Mouse (Mus musculus) adrenal gland, postnatal 36 days (tissue): ENCODE measurements around the gene Ssbp4. TPM values are rescaled to one million over a fixed set of nuclear protein-coding genes. Genes with fewer than 3 reads are reported as not detected.
A peak's percentile ranks its signal among the peaks of the same experiment; 100 is the strongest.

Experiments
- DNase-seq, 2 experiments: peaks; one replicate each; pipeline ENCODE4 v3.0.0; 2021; ENCODE audit warnings: mixed read lengths in 1 of 2
- total RNA-seq, 2 experiments: library from RNA; stranded (reverse); gene quantifications; 2 replicates each; pipeline ENCODE4 v1.2.3; 2021

Gene Ssbp4
- total RNA-seq, 2 experiments from 2014 or later: 89.7 to 103 TPM

DNA sequence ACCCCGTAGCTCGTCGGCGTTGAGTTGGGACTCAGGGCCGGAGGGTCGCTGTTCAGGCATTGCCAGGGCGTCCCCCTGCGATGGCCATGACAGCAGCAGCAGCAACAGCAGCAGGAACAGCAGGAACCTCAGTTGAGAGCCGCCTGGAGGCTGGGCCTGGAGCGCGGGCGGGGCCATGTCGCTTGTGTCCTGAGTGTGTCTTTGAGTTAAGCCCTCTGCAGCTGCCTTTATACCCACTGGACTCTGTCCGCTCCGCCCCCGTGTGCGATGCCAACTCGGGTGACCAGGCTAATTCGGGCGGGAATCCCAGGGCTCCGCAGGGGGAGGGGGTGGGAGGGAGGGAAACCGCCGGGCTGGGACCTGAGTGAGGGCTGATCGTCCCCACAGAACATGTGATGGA is 22.8 kb upstream of the Ssbp4 start:
- DNase-seq: peak; percentile 60 to 65

DNA sequence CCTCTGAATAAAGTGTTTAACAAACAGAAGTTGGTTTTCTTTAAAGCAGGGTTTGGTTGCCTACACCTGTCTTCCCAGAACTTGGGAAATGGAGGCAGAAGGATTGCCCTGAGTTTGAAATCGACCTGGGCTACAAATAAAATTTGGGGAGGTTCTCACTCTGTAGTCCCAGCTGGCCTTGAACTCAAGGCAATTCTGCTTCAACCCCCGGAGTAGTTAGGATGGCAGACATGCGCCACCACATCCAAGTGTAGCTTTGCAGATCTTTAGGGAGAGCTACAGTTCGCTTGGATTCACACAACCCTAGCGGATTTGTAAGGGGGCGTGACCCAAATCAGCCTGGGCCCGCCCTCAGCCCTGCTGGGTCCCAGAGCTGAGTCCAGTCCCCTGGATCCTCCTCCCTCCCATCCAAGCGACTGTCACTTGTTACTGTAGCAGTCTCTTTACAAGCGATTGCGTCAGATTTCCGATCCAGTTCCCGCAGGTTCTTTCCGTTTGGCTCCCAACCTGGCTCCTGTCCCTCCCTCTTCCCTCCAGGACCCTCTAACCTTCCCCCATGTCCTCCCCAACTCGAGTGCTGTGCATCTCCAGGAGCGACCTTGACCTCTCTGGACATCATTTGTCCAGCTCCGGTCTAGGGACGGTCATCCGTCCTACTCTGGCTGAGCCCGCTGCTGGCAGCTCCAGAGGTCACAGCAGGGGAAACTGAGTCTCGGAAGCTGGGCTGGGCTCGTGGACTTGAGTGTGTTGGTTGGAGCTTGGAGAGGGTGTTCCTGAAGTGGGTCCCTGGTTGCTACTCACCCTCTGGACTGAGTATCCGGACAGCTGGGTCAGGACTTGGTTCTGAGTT is 22.1 kb upstream of the Ssbp4 start:
- peak; percentile 85 to 89 for DNase-seq

DNA sequence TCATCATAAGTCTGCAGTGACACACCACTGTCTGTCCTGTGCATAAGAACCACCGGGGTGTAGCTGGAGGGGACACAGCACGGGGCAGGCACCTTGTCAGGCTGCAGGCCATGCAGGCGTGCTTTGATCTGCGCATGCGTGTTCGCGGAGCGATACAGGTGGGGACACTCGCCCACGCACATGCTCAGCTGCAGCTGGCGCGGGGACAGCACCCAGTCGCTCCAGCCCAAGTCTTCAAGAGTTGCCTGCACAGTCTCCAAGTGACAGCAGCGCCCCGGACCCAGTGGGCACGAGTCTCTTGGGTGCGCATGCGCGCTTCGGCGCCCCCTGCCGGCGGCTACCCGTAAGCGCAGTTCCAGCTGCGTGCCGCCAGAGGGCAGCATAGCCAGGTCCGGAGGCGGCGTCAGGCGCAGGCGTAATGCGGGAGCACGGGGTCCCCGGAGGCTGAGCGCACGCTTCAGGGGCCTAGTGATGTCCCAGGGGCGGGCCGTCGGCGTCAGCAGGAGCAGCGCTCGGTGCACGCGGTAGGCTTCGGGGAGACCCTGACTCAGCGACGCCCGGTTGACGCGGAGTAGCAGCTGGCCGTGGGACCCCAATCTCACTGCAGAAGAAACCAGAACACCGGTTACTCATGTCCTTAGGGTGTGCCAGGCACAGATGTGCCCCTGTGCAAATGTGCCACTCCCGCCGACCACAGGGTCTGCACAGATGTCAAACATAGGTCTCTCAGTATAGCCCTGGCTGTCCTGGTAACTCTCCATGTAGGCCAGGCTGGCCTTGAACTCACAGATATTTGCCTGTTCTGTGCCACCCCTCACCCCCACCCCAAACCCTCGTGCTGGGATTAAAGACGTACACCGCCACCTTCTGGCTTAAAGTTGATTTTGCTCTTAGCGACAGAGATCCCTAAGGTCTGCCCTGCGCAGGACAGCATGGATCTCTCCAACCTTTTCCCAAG is 21.2 kb upstream of the Ssbp4 start:
- peak; percentile 87 to 91 for DNase-seq

- DNase-seq: no peak
Measured at GRCm38 (mm10) chr8:70628986-70629490, 20.4 kb upstream of the Ssbp4 start.

GRCm38 (mm10) chr8:70627041-70627440 is 18.4 kb upstream of the Ssbp4 start:
- DNase-seq: no peak

DNA sequence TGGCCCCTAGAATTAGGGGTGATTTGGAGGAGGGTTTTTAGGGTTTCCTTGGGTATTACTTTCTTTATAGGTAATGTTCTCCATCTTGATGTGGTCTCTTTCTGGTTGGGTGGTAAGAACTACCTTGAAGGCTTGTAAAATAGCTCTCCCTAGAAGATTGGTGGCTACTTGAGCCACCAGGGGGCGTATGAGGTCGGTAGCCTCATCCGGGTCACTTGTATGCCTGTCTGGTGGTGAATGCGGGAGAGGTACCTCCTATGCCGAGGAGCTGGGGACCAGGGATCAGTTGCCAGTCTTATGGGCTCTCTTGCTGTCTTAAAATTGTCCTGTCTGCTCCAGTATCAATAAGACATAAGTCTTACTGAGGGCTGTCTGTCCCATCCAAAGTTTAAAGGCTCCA is 16.4 kb upstream of the Ssbp4 start:
- DNase-seq: peak; percentile 62 to 81

- DNase-seq: no peak
Measured at GRCm38 (mm10) chr8:70622220-70622619, 13.5 kb upstream of the Ssbp4 start.

GRCm38 (mm10) chr8:70618888-70619334 is 10.2 kb upstream of the Ssbp4 start:
- DNase-seq: peak in 1 of 2 experiments; percentile 66

DNA sequence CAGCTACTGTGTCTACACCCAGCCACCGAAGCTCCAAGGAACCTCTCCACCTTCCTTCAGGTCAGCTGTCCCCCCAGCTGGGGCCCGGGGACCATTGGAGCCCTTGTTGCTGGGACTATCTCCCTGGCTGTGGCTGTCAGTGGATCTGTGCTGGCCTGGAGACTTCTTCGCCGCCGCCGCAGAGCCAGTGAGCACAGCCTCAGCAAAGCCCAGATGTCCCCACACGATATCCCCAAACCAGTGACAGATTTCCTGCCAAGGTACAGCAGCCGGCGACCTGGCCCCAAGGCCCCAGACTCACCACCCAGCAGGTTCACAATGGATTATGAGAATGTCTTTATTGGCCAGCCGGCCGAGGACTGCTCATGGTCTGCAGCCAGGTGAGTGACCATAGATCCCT is 9.3 kb upstream of the Ssbp4 start:
- no peak for DNase-seq

- no peak for DNase-seq
Measured at GRCm38 (mm10) chr8:70616645-70617044, 8.0 kb upstream of the Ssbp4 start.

GRCm38 (mm10) chr8:70615894-70616293 is 7.2 kb upstream of the Ssbp4 start, which contains the start of gene Lrrc25:
Gene Lrrc25, plus strand, starts transcription at chr8:70616155.
- DNase-seq: no peak

DNA sequence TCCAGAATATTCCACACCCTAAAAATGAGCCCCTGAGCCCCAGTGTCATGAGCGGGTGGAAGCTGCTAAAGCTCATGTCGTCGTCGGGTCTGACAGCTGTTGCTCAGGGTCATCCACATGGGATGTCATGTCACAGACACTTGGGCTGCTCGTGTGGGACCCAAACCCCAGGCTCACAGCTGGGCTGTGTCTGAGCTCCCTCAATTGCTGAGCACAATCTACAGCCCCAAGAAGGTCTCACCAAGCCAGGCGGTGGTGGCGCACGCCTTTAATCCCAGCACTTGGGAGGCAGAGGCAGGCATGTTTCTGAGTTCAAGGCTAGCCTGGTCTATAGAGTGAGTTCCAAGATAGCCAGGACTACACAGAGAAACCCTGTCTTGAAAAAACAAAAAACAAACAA is 6.6 kb upstream of the Ssbp4 start:
- DNase-seq: no peak

- no peak for DNase-seq
Measured at GRCm38 (mm10) chr8:70614469-70614868, 5.8 kb upstream of the Ssbp4 start.

GRCm38 (mm10) chr8:70613763-70614162 is 5.1 kb upstream of the Ssbp4 start:
- no peak for DNase-seq

DNA sequence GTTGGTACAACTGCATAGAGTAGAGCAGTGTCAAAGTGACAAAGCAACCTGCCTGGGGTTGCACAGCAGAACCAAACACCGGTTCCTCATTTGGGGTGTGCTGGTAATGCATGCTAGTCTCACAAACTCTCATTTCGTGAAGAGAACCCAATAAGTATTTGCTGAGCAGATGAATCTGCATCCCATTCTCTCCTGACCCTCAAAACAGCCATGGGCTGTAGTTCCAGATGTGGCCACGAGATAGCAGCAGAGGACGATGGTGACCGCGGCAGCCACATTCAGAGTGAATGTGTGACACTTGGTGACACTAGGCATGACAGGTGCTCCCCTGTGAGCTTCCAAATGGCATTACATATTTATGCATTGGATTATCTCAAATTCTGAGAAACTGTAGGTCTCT is 3.2 kb upstream of the Ssbp4 start:
- DNase-seq: peak; percentile 89 to 91

- peak; percentile 89 to 95 for DNase-seq
Measured at GRCm38 (mm10) chr8:70610796-70611771, 2.4 kb upstream of the Ssbp4 start.

GRCm38 (mm10) chr8:70609849-70610795 is 1.4 kb upstream of the Ssbp4 start:
- peak; percentile 91 to 93 for DNase-seq

- peak; percentile 90 to 95 for DNase-seq
Measured at GRCm38 (mm10) chr8:70609368-70609848, 736 bp upstream of the Ssbp4 start.

DNA sequence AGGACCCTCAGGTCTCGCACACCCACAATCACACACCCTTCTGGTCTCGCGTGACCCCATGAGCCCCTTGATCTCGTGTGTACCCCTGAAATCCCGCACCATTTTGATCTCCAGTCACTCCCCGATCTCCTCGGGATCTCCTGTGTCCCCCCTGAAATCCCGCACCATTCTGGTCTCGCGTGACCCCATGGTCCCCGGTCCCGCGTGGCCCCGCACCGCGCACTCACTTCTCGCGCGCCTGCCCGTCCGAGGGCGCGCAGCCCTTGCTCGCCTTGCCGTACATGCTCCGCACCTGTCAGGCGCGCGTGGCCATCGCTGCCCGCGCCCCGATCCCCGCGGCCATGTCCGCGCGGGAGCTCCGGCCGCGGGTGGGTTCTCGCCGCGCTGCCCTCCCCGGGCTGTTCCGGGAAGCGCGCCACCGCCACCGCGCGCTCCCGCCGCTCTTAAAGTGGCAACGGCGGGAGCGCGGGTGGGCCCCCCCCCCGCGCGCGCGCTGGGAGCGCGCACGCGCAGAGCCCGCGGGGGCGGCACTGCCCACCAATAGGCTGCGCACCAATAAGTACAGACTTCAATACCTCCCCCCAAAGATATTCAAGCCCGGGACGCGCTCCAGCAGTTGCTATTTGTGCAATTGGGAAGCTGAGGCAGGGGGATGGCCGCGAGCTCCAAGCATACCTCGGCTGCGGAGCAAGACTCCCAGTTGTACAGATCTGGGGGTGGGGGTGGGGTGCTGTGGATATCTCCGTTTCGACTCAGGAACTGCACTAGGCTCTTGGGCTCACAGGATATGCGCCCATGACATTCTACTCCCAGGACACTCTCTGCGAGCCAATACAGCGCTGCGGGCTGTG is 549 bp downstream of the Ssbp4 start:
- DNase-seq: peak in 1 of 2 experiments; percentile 76
